In the genomic region with DNA sequence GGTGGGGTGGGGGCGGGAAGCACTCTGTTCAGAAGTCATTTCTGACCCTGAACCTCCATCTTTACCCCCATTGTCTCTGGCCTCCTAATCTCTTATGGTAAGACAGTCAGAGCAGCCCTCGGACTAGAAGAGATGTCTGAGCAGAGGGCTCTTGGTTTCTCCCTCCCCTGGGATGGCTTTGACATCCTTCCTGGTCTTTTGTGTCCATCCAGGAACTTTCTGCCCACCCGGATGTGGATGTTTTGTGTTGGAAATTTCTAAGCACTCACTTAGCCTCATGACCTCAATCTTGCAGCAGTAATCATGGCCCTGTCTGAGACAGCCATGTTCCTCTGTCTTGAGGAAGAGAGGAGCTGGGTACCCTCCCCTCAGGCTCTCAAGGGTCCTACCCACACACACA, we compare ENCODE assay signal across 16 mouse cellular contexts. TPM values are rescaled to one million over a fixed set of nuclear protein-coding genes. Genes with fewer than 3 reads are reported as not detected.
DNase-seq lines count a peak whose midpoint lies in the region; ATAC-seq and TF ChIP-seq lines count a peak whose summit lies in the region.
"Had no signal": no experiment of that assay in that cellular context is flagged by ENCODE, and none has a peak within 500 bp of the region (broad histone marks: within the 10 kb centered on the region; RNA-seq: fewer than 3 reads in every experiment).

No protein-coding gene starts in this region.

- H3K4me2 ChIP-seq in kidney, postnatal 0 days (ENCODE audit: low read length): 0 out of 2 replicates have a peak overlapping the region, but pooled peaks have one; percentile 49
- peak overlapping the region; percentile 47 for H3K4me2 ChIP-seq in limb, embryonic 11.5 days (ENCODE audit: low read depth, severe bottlenecking)

- 43% methylated on average over 3 of the region's 3 CpGs for WGBS in kidney, postnatal 0 days
- 43% methylated on average over 3 of the region's 3 CpGs for WGBS in limb, embryonic 11.5 days

- no peak overlapping the region for H3K9ac ChIP-seq in kidney, postnatal 0 days (ENCODE audit: low read depth, low read length)
- no peak overlapping the region; the same call in 1 of the 2 replicates for H3K9ac ChIP-seq in limb, embryonic 11.5 days (ENCODE audit: low read length)
- H3K9ac ChIP-seq: hindbrain, embryonic 15.5 days; liver, postnatal 0 days had no signal

- H3K4me1 ChIP-seq in kidney, postnatal 0 days (replicated peaks; ENCODE audit: insufficient read depth, low read length): peaks cover 13% of the 10 kb centered on the region
- peaks cover 18% of the 10 kb centered on the region for H3K4me1 ChIP-seq in limb, embryonic 11.5 days (ENCODE audit: control insufficient read depth, insufficient read depth, low read length)
- H3K4me1 ChIP-seq: hindbrain, embryonic 15.5 days had no signal

- intact Hi-C loops in left cerebral cortex, postnatal 36 days (cut with DNase I): no loop called here

- no peaks in the 10 kb centered on the region for H3K36me3 ChIP-seq in kidney, postnatal 0 days (ENCODE audit: insufficient read depth, low read length)
- H3K36me3 ChIP-seq in limb, embryonic 11.5 days (ENCODE audit: control insufficient read depth, insufficient read depth, low read length): no peaks in the 10 kb centered on the region
- H3K36me3 ChIP-seq: G1E; hindbrain, embryonic 15.5 days had no signal

- no peak overlapping the region for H3K4me3 ChIP-seq in kidney, postnatal 0 days (replicated peaks; ENCODE audit: low read depth, low read length)
- no peak overlapping the region for H3K4me3 ChIP-seq in limb, embryonic 11.5 days (ENCODE audit: low read depth, low read length)
- H3K4me3 ChIP-seq: forebrain, embryonic 13.5 days; gastrocnemius, adult 2 months; hindbrain, embryonic 15.5 days had no signal

- H3K9me3 ChIP-seq in kidney, postnatal 0 days (replicated peaks; ENCODE audit: low read length): no peaks in the 10 kb centered on the region
- H3K9me3 ChIP-seq in limb, embryonic 11.5 days (ENCODE audit: control insufficient read depth, low read length): no peaks in the 10 kb centered on the region
- H3K9me3 ChIP-seq: forebrain, embryonic 13.5 days; G1E; hindbrain, embryonic 15.5 days had no signal

- DNase-seq in embryo, embryonic 11 days: peak; percentile 20
- DNase-seq in embryo, embryonic 10 days (ENCODE audit: low spot score): no peak
- no peak for DNase-seq in kidney, postnatal 0 days (ENCODE audit: low spot score)
- no peak for DNase-seq in kidney, adult 18-20 months
- DNase-seq in R1 (ENCODE audit: low read depth, low spot score): peak; percentile 92
- DNase-seq in limb, embryonic 11.5 days (ENCODE audit: low spot score): no peak
- DNase-seq in thymus, postnatal 25 days: no peak
- DNase-seq in left cerebral cortex, postnatal 36 days (ENCODE audit: low spot score in 2 of 2): no peak
- DNase-seq: cerebellum, adult 8-10 months; gastrocnemius, adult 2 months; liver, postnatal 0 days; midbrain, embryonic 14.5 days had no signal

- TF ChIP-seq CTCF in kidney, postnatal 0 days (IDR thresholded peaks at IDR 0.05; ENCODE audit: low read depth): no peak

- no peaks in the 10 kb centered on the region for H3K27me3 ChIP-seq in kidney, postnatal 0 days (ENCODE audit: insufficient read depth, low read length)
- H3K27me3 ChIP-seq in limb, embryonic 11.5 days (ENCODE audit: control insufficient read depth, insufficient read depth, low read length): no peaks in the 10 kb centered on the region

- no peak overlapping the region for H3K27ac ChIP-seq in kidney, postnatal 0 days
- no peak overlapping the region for H3K27ac ChIP-seq in limb, embryonic 11.5 days (replicated peaks; ENCODE audit: low read depth, low read length)
- H3K27ac ChIP-seq: forebrain, embryonic 13.5 days; gastrocnemius, adult 2 months; hindbrain, embryonic 15.5 days had no signal

- ATAC-seq in kidney, postnatal 0 days (replicated peaks; ENCODE audit: low FRiP score, low read depth): no peak
- ATAC-seq in limb, embryonic 11.5 days (ENCODE audit: insufficient number of reproducible peaks, low FRiP score, low TSS enrichment, low read depth): no peak
- ATAC-seq: forebrain, embryonic 13.5 days; liver, postnatal 0 days had no signal

RNA-seq across cellular contexts. Expression of gene Gm9918, which starts 1.1 kb away (rescaled TPM):
- polyA plus RNA-seq in kidney, postnatal 0 days (2015; fragmentation: Nextera tagmentation; extraction: Ambion mirVana): 0.23 and 0.38 TPM in 2 replicates
- 0.88 and 1.1 TPM in 2 replicates for polyA plus RNA-seq in limb, embryonic 11.5 days (2014; fragmentation: Nextera tagmentation; extraction: Ambion mirVana)
- not detected for total RNA-seq in left cerebral cortex, postnatal 36 days (2021)
- total RNA-seq: gastrocnemius, adult 2 months; left cerebral cortex, postnatal 10 days had no signal
- polyA plus RNA-seq: G1E; liver, postnatal 0 days; midbrain, embryonic 14.5 days had no signal

RNA-seq across cellular contexts. Expression of gene Mfsd5, which starts 7.8 kb away (rescaled TPM):
- polyA plus RNA-seq in kidney, postnatal 0 days (2015; fragmentation: Nextera tagmentation; extraction: Ambion mirVana): 68.2 and 73.2 TPM in 2 replicates
- polyA plus RNA-seq in limb, embryonic 11.5 days (2014; fragmentation: Nextera tagmentation; extraction: Ambion mirVana): 58.5 and 62.8 TPM in 2 replicates
- total RNA-seq in left cerebral cortex, postnatal 36 days (2021): 10 to 100 TPM; 40.9 to 43.9 TPM

RNA-seq across cellular contexts. Expression of gene Rarg, which starts 14.1 kb away (rescaled TPM):
- polyA plus RNA-seq in kidney, postnatal 0 days (2015; fragmentation: Nextera tagmentation; extraction: Ambion mirVana): 23.2 and 23.5 TPM in 2 replicates
- polyA plus RNA-seq in limb, embryonic 11.5 days (2014; fragmentation: Nextera tagmentation; extraction: Ambion mirVana): 118 and 119 TPM in 2 replicates
- 10 to 100 TPM; 13.1 to 13.9 TPM for total RNA-seq in left cerebral cortex, postnatal 36 days (2021)

RNA-seq across cellular contexts. Expression of gene Espl1, which starts 24.6 kb away (rescaled TPM):
- polyA plus RNA-seq in kidney, postnatal 0 days (2015; fragmentation: Nextera tagmentation; extraction: Ambion mirVana): 6.1 and 7.5 TPM in 2 replicates
- polyA plus RNA-seq in limb, embryonic 11.5 days (2014; fragmentation: Nextera tagmentation; extraction: Ambion mirVana): 43.3 and 46.9 TPM in 2 replicates
- total RNA-seq in left cerebral cortex, postnatal 36 days (2021): 1 to 10 TPM; 1.1 TPM

RNA-seq across cellular contexts. Expression of gene Itgb7, which starts 39.7 kb away (rescaled TPM):
- polyA plus RNA-seq in kidney, postnatal 0 days (2015; fragmentation: Nextera tagmentation; extraction: Ambion mirVana): 0.69 and 1.2 TPM in 2 replicates
- polyA plus RNA-seq in limb, embryonic 11.5 days (2014; fragmentation: Nextera tagmentation; extraction: Ambion mirVana): 0.57 and 0.71 TPM in 2 replicates
- 1 to 10 TPM; 1.1 to 1.5 TPM for total RNA-seq in left cerebral cortex, postnatal 36 days (2021)

Comparison
In these comparisons a context has a peak if more than half of its experiments do, and no peak if none do; other contexts are left out.
1. DNase-seq: peak in embryo, embryonic 11 days (single experiment) and R1 (single experiment); none in embryo, embryonic 10 days (single experiment), kidney, postnatal 0 days (single experiment), kidney, adult 18-20 months (single experiment), limb, embryonic 11.5 days (single experiment), thymus, postnatal 25 days (single experiment) and left cerebral cortex, postnatal 36 days (0 of 2).